In genomic region chr11:17917905-17918304, GRCm38 (mm10) we compare ENCODE assay signal across 26 mouse cellular contexts. TPM values are rescaled to one million over a fixed set of nuclear protein-coding genes. Genes with fewer than 3 reads are reported as not detected.
DNase-seq lines count a peak whose midpoint lies in the region; ATAC-seq and TF ChIP-seq lines count a peak whose summit lies in the region.
"Had no signal": no experiment of that assay in that cellular context is flagged by ENCODE, and none has a peak within 500 bp of the region (broad histone marks: within the 10 kb centered on the region; RNA-seq: fewer than 3 reads in every experiment).

No protein-coding gene starts in this region.

- H3K4me2 ChIP-seq in limb, embryonic 13.5 days (replicated peaks) = no peak overlapping the region
- no peak overlapping the region for H3K4me2 ChIP-seq in lung, embryonic 15.5 days
- H3K4me2 ChIP-seq in lung, postnatal 0 days (replicated peaks; ENCODE audit: low read depth, low read length) = no peak overlapping the region
- H3K4me2 ChIP-seq: embryonic facial prominence, embryonic 12.5 days; forebrain, embryonic 13.5 days; forebrain, embryonic 15.5 days had no signal

- H3K9ac ChIP-seq in limb, embryonic 13.5 days = no peak overlapping the region
- H3K9ac ChIP-seq in lung, embryonic 15.5 days = no peak overlapping the region
- no peak overlapping the region for H3K9ac ChIP-seq in lung, postnatal 0 days (replicated peaks; ENCODE audit: low read depth)
- H3K9ac ChIP-seq: embryonic facial prominence, embryonic 12.5 days; forebrain, embryonic 13.5 days; forebrain, embryonic 15.5 days had no signal

- no peak overlapping the region for H3K4me3 ChIP-seq in limb, embryonic 13.5 days
- no peak overlapping the region for H3K4me3 ChIP-seq in limb, embryonic 10.5 days
- no peak overlapping the region for H3K4me3 ChIP-seq in lung, embryonic 15.5 days
- H3K4me3 ChIP-seq in lung, postnatal 0 days (ENCODE audit: low read depth, low read length) = no peak overlapping the region
- H3K4me3 ChIP-seq: embryonic facial prominence, embryonic 10.5 days; embryonic facial prominence, embryonic 12.5 days; forebrain, embryonic 13.5 days; forebrain, embryonic 15.5 days had no signal

- H3K27me3 ChIP-seq in limb, embryonic 13.5 days = no peaks in the 10 kb centered on the region
- H3K27me3 ChIP-seq in limb, embryonic 10.5 days (ENCODE audit: low read depth, poor library complexity, severe bottlenecking) = no peaks in the 10 kb centered on the region
- no peaks in the 10 kb centered on the region for H3K27me3 ChIP-seq in lung, embryonic 15.5 days
- no peaks in the 10 kb centered on the region for H3K27me3 ChIP-seq in lung, postnatal 0 days (replicated peaks; ENCODE audit: insufficient read depth, low read length)
- H3K27me3 ChIP-seq: CH12.LX; embryonic facial prominence, embryonic 12.5 days; forebrain, embryonic 13.5 days; forebrain, embryonic 15.5 days; Patski had no signal

- TF ChIP-seq EP300 in lung, postnatal 0 days (IDR thresholded peaks at IDR 0.05) = no peak

- WGBS in limb, embryonic 13.5 days = 71% methylated on average over 4 of the region's 4 CpGs
- WGBS in limb, embryonic 10.5 days = 85% methylated on average over 4 of the region's 4 CpGs
- WGBS in lung, embryonic 15.5 days = 51% methylated on average over 4 of the region's 4 CpGs
- WGBS in lung, postnatal 0 days = 51% methylated on average over 4 of the region's 4 CpGs

- TF ChIP-seq CTCF in lung, postnatal 0 days (IDR thresholded peaks at IDR 0.05) = no peak

- ATAC-seq in limb, embryonic 13.5 days (ENCODE audit: low FRiP score, low read depth) = peak; percentile 40
- ATAC-seq in lung, embryonic 15.5 days (ENCODE audit: borderline replicate concordance, extremely low read depth, low FRiP score, low TSS enrichment) = 0 out of 2 replicates have a peak, but pooled peaks have one; percentile 49
- peak; percentile 52 for ATAC-seq in lung, postnatal 0 days
- ATAC-seq in monocyte, adult 5-6 weeks (replicated peaks; ENCODE audit: insufficient number of reproducible peaks, low FRiP score, low TSS enrichment, poor library complexity, severe bottlenecking) = no peak
- ATAC-seq: activated CD4-positive, CD25-positive, alpha-beta regulatory T cell, adult 4 months; CD4-positive, CD25-positive, alpha-beta regulatory T cell, adult 4 months; forebrain, embryonic 13.5 days; forebrain, embryonic 15.5 days; Patski had no signal

- no peaks in the 10 kb centered on the region for H3K9me3 ChIP-seq in limb, embryonic 13.5 days
- no peaks in the 10 kb centered on the region for H3K9me3 ChIP-seq in limb, embryonic 10.5 days (replicated peaks)
- H3K9me3 ChIP-seq in lung, embryonic 15.5 days = no peaks in the 10 kb centered on the region
- no peaks in the 10 kb centered on the region for H3K9me3 ChIP-seq in lung, postnatal 0 days (ENCODE audit: low read length)
- H3K9me3 ChIP-seq: embryonic facial prominence, embryonic 10.5 days; embryonic facial prominence, embryonic 12.5 days; forebrain, embryonic 13.5 days; forebrain, embryonic 15.5 days; G1E had no signal

- no peaks in the 10 kb centered on the region for H3K36me3 ChIP-seq in limb, embryonic 13.5 days
- no peaks in the 10 kb centered on the region for H3K36me3 ChIP-seq in limb, embryonic 10.5 days
- no peaks in the 10 kb centered on the region for H3K36me3 ChIP-seq in lung, embryonic 15.5 days
- H3K36me3 ChIP-seq in lung, postnatal 0 days (ENCODE audit: insufficient read depth, low read length) = no peaks in the 10 kb centered on the region
- H3K36me3 ChIP-seq: embryonic facial prominence, embryonic 10.5 days; embryonic facial prominence, embryonic 12.5 days; forebrain, embryonic 15.5 days; G1E had no signal

- H3K27ac ChIP-seq in limb, embryonic 13.5 days = no peak overlapping the region
- no peak overlapping the region for H3K27ac ChIP-seq in limb, embryonic 10.5 days
- H3K27ac ChIP-seq in lung, embryonic 15.5 days = no peak overlapping the region
- H3K27ac ChIP-seq in lung, postnatal 0 days (ENCODE audit: low read length) = no peak overlapping the region
- H3K27ac ChIP-seq: embryonic facial prominence, embryonic 10.5 days; embryonic facial prominence, embryonic 12.5 days; forebrain, embryonic 13.5 days; forebrain, embryonic 15.5 days had no signal

- no peaks in the 10 kb centered on the region for H3K4me1 ChIP-seq in limb, embryonic 13.5 days
- H3K4me1 ChIP-seq in limb, embryonic 10.5 days = no peaks in the 10 kb centered on the region
- H3K4me1 ChIP-seq in lung, embryonic 15.5 days = no peaks in the 10 kb centered on the region
- H3K4me1 ChIP-seq in lung, postnatal 0 days (ENCODE audit: insufficient read depth, low read depth, low read length) = no peaks in the 10 kb centered on the region
- H3K4me1 ChIP-seq: embryonic facial prominence, embryonic 10.5 days; embryonic facial prominence, embryonic 12.5 days; forebrain, embryonic 13.5 days; forebrain, embryonic 15.5 days had no signal

- no peak for DNase-seq in limb, embryonic 10.5 days (ENCODE audit: low spot score)
- no peak for DNase-seq in lung, postnatal 14 days
- peak; percentile 23 for DNase-seq in lung, postnatal 0 days (ENCODE audit: low spot score)
- no peak for DNase-seq in lung, postnatal 4 days
- DNase-seq in R1 (ENCODE audit: low read depth, low spot score) = peak; percentile 73
- DNase-seq: adrenal gland, adult 8-10 months; adrenal gland, postnatal 14 days; adrenal gland, postnatal 36 days; B cell, adult 2 months; cerebellum, adult 11-12 months; cerebellum, adult 2 months; cerebellum, adult 9-10 months; cerebellum, postnatal 10 days; cerebellum, postnatal 25 days had no signal

RNA-seq across cellular contexts. Expression of gene Etaa1, which starts 35.8 kb away (rescaled TPM):
- polyA plus RNA-seq in limb, embryonic 13.5 days (2015; fragmentation: Nextera tagmentation; extraction: Ambion mirVana) = 11.3 TPM in 2 replicates
- polyA plus RNA-seq in limb, embryonic 10.5 days (2016; fragmentation: Nextera tagmentation; extraction: Ambion mirVana) = 13.8 and 15.1 TPM in 2 replicates
- polyA plus RNA-seq in lung, embryonic 15.5 days (2015; fragmentation: Nextera tagmentation; extraction: Ambion mirVana) = 12.1 and 12.7 TPM in 2 replicates
- 5.2 and 5.3 TPM in 2 replicates for polyA plus RNA-seq in lung, postnatal 0 days (2015; fragmentation: Nextera tagmentation; extraction: Ambion mirVana)
- 15.7 to 16.4 TPM (median 15.8 TPM) in 3 replicates for total RNA-seq in monocyte, adult 5-6 weeks (2017)

Comparison
In these comparisons a context has a peak if more than half of its experiments do, and no peak if none do; other contexts are left out.
1. DNase-seq: peak in lung, postnatal 0 days (single experiment) and R1 (single experiment); none in limb, embryonic 10.5 days (single experiment), lung, postnatal 14 days (single experiment) and lung, postnatal 4 days (0 of 2).